Mouse (Mus musculus) cerebellum, adult 2 months (tissue): ENCODE measurements at regions not wholly inside any gene's neighbourhood (a gene's known extent, or its start where the extent isn't known, plus 50 kb on each side); places are given as distances from the start of the nearest gene placed in this dataset.

Experiments used
- CTCF ChIP-seq: fragments of 200-500 bp; IDR thresholded peaks from 2 replicates; pipeline ENCODE4 v1.5.1; 2011; ENCODE audit warnings: low read depth, mild to moderate bottlenecking, control low read depth, low read length, moderate library complexity, borderline replicate concordance; ENCODE audit not compliant: insufficient read depth
- POLR2A ChIP-seq: fragments of 200-500 bp; IDR thresholded peaks from 2 replicates; pipeline ENCODE4 v1.6.1; 2011; ENCODE audit warnings: low read length, control low read depth, borderline replicate concordance; ENCODE audit not compliant: insufficient read depth

DNA sequence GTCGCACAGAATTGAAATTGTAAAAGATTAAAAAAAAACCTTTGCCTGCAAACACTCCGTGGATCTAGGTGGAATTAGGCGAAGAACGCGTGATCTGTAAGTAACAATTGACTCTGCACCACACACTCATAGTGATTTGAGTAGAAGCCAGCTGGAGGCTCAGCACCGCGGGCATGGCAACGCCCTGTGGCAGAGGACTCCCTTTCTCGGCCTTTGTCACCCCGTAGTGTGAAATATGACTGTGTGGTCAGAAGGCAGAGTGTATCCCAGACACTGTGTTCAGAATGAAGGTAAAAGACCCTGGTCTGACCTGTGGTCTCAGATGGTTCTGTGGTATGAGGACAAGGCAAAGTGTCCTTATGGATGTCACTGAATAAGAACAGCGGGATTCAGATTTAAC lies 183.0 kb upstream of the Zpld1 start:
- TF ChIP-seq CTCF (no peak), POLR2A (no peak)
